11 mouse cellular contexts compared by ENCODE assay signal in genomic region chr14:105697398-105697797, GRCm38 (mm10).
DNase-seq lines count a peak whose midpoint lies in the region; TF ChIP-seq lines count a peak whose summit lies in the region.
"Had no signal": no experiment of that assay in that cellular context is flagged by ENCODE, and none has a peak within 500 bp of the region (broad histone marks: within the 10 kb centered on the region; RNA-seq: fewer than 3 reads in every experiment).

No protein-coding gene starts in this region.

- TF ChIP-seq CTCF in layer of hippocampus, adult 2 months (conservative IDR thresholded peaks at IDR 0.05), result no peak
- TF ChIP-seq CTCF in cerebellum, adult 2 months (IDR thresholded peaks at IDR 0.05; ENCODE audit: borderline replicate concordance, insufficient read depth, low read depth, low read length), result no peak

- no peak for DNase-seq in layer of hippocampus, adult 2 months (ENCODE audit: low spot score in 2 of 2)
- DNase-seq in layer of hippocampus, postnatal 14 days (ENCODE audit: low spot score in 2 of 2), result no peak
- DNase-seq in cerebellum, adult 11 months, result peak; percentile 76
- peak; percentile 89 to 93 for DNase-seq in cerebellum, adult 2 months
- peak; percentile 39 for DNase-seq in fat pad, adult 2 months (ENCODE audit: extremely low read depth, low read depth, low spot score)
- DNase-seq in spleen, adult 12 weeks (ENCODE audit: low spot score), result no peak
- no peak for DNase-seq in ovary, postnatal 10 days (ENCODE audit: low spot score)
- DNase-seq: liver, embryonic 13.5 days had no signal

- peak overlapping the region; percentile 73 for H3K27ac ChIP-seq in layer of hippocampus, adult 2 months
- H3K27ac ChIP-seq in cerebellum, adult 2 months (ENCODE audit: insufficient read depth, low read length), result peak overlapping the region; percentile 93
- H3K27ac ChIP-seq: forebrain, embryonic 13.5 days; liver, embryonic 13.5 days; lung, embryonic 15.5 days; stomach, embryonic 15.5 days had no signal

- H3K4me3 ChIP-seq in layer of hippocampus, adult 2 months, result peak overlapping the region; percentile 20; the same call in 1 of the 2 replicates
- peak overlapping the region; percentile 49 for H3K4me3 ChIP-seq in cerebellum, adult 2 months (replicated peaks; ENCODE audit: insufficient read depth, low read depth, low read length)
- H3K4me3 ChIP-seq: forebrain, embryonic 13.5 days; liver, embryonic 13.5 days; lung, embryonic 15.5 days; stomach, embryonic 15.5 days had no signal

- 5% methylated on average over 13 of the region's 13 CpGs for WGBS in cerebellum, adult 2 months

- H3K27me3 ChIP-seq in cerebellum, adult 2 months (ENCODE audit: control insufficient read depth, insufficient read depth, low read length), result no peaks in the 10 kb centered on the region
- H3K27me3 ChIP-seq: forebrain, embryonic 13.5 days; liver, embryonic 13.5 days; lung, embryonic 15.5 days; stomach, embryonic 15.5 days had no signal

- peak; percentile 42; the same call in 1 of the 2 replicates for TF ChIP-seq POLR2A in cerebellum, adult 2 months (IDR thresholded peaks at IDR 0.05; ENCODE audit: borderline replicate concordance, insufficient read depth, low read length)

- H3K4me1 ChIP-seq in cerebellum, adult 2 months (ENCODE audit: control insufficient read depth, insufficient read depth, low read length), result peaks cover 12% of the 10 kb centered on the region; the same call in 1 of the 2 replicates
- H3K4me1 ChIP-seq: forebrain, embryonic 13.5 days; liver, embryonic 13.5 days; lung, embryonic 15.5 days; stomach, embryonic 15.5 days had no signal

Comparison
In these comparisons a context has a peak if more than half of its experiments do, and no peak if none do; other contexts are left out.
1. DNase-seq: peak in cerebellum, adult 11 months (single experiment), cerebellum, adult 2 months (2 of 2) and fat pad, adult 2 months (single experiment); none in layer of hippocampus, adult 2 months (0 of 2), layer of hippocampus, postnatal 14 days (0 of 2), spleen, adult 12 weeks (single experiment) and ovary, postnatal 10 days (single experiment).